Mouse (Mus musculus) B cell, adult 67 days (primary cell): ENCODE data around the gene Apom. TPM values are rescaled to one million over a fixed set of nuclear protein-coding genes. Genes with fewer than 3 reads are reported as not detected.

Source experiments
- total RNA-seq, 2 experiments: library from RNA; stranded (reverse); gene quantifications; 4 replicates each; pipeline ENCODE4 v1.2.4; 2023

The Apom gene
- under 1 TPM; 0.56 to 0.93 TPM for total RNA-seq

DNA sequence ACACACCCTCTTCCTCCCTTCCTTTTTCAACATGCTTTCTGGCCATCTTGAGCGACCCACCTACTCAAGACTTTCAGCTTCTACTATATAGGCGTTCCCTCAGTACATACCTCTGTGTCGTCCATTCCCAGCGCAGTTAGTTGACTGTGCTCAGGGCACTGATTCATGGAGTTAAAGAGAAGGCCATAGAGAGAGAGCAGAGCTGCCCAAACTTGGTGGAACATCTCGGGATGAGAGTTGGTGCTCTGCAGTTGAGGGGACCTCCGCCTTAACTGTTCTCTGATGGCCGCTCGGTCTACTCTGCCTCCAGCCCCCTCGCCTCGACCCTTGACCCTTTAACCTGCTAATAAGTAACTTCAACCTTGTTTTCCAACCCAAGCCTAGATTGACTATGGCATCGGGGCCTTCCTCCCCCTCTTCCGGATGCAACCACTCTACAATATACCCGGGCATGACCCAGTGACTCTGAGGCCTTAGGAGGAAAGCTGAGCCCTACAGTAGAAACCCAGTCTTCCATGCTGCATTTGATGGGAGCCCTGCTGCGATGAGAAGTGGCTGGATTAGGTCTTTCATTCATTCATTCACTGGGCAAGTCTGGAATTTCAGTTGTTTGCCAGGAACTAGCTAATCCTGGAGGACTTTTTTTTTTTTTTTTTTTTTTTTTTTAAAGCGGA lies at the start of gene Apom:
TSS of gene Apom (minus strand) at position 551 of the 674 bp plus-strand sequence.

DNA sequence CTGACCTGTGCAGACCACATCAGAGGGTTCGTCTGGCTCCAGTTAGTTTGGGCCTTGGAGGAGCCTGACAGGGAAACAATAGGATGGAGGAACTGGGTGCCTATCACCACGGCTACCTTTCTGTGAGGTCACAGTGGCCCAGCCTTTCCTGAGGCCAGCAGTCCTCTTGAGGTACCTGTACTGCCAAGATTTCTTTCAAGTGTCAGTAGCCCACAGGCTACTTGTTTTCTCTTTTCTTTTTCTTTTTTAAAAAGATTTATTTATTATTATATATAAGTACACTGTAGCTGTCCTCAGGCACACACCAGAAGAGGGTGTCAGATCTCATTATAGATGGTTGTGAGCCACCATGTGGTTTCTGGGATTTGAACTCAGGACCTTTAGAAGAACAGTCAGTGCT lies 44.1 kb upstream of the Apom start, which contains the start of gene Aif1:
TSS of gene Aif1 (minus strand) at position 101 of the 400 bp plus-strand sequence.

DNA sequence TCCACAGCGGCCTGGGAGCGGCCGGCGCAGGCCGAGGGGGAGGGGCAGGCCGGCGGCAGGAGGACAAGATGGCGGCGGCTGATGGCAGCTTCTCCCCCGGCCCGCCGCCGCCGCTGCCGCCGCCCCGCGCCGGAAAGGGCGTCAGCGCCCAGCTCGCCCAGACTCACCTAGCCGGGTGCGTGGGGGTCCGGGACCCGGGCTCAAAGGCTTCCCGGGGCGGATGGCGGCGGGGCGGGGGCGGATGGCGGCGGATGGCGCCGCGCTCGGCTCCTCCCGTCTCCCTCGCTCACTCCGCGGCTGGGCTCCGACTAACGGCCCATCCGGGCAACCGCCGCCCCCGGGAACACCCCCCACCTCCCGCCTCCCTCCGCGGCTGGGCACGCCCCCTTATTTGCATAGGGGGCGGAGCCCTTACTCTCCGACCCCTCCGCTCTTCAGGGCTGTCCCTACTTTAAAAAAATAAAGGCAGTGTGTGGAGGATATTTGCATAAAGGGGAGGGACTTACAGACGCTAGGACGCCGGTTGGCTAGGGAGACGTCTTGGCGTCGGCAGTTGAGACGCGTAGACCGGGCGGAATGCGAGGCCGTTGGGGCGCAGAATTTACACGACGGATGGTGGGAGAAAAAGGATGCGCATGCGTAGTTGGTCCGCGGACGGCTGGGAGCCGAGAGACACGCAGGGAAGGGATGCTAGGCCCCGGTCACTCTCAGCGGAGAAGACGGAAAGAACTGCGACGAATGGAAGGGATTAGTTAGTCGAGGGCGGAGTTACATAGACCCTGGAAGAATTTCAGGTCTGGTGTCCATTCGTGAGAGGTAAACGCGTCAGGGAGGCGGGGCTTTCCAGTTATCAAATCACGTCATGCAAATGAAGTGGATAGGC lies 33.0 kb upstream of the Apom start, which contains the start of gene Prrc2a:
TSS of gene Prrc2a (minus strand) at position 330 of the 883 bp plus-strand sequence.

DNA sequence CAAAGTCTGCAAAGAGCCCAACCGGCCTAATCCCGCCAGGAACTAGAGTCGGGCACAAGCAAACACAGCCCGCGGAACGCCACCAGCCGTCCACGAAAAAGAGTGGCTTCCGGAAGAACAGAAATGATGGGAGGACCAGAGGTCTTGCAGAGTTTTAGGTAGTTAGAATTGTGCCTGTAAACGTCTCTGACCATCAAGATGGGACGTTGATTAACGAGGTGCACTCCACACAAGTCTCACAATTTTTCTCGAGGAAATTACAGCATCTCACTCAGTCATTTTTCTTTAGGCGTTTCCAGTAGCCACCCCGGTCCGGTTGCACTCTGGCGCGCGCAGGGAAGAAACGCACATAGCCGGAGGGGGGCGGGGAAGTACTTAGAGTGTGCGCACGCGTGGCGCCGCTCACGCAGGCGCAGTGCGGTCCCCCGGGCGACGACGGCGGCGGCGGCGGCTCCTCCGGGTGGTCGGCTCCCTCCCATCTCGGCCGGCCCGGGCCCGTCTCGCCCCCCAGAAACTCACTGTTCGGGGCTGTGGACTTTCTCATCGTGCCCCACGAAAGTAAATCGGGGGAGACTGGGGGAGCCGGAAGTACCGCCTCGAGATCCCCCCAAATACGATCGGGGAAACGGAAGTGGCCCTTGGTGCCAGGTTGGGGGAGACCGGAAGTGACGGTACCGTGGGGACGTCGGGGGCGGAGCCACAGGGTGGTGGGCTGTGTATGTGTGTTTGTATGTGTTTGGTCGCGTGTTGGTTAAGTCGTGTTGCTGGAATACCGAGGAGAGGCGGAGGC lies 3.1 kb upstream of the Apom start, which contains the start of gene Bag6:
TSS of gene Bag6 (plus strand) at position 378 of the 790 bp plus-strand sequence.

DNA sequence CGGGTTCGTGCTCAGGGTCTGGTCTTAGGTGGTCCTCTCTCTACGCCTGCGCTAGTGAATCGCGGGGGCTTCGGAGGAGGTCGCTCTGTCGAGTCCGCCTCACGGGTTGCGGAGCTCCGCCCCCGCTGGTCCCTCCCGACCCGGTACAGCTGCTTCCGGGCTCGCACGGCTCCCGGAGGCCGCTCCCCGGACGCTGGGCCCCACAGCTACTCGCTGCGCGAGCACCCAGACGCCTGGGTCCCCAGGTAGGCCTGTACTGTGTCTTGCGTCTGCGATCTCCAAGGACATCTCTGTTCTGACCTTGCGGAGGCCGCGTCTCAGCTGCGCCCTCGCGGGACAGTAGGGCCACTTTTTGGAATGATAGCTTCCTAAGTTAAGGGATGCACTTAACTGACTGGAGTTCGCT lies 5.6 kb downstream of the Apom start, which contains the start of gene D17H6S53E:
TSS of gene D17H6S53E (plus strand) at position 168 of the 406 bp plus-strand sequence.

DNA sequence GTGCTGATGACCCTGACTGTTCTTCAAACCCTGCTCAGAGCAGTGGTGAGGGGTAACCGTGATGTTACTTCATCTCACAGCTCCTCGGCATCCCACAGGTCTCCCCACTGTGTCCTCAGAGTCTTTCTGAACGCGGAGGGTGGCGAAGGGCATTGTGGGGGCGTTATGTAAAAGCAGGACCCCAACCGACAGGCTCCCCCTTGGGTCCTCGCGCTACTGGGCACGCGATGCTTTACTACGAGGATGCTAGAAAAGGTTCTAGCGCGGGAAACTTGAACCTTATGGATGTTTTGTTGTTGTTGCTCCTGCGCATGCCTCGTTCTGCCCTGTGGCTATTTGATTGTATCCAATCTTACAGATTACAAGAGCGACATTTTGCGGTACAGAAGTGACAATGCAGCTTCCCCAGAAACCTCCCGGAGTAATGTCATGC lies 10.0 kb downstream of the Apom start, which contains the start of gene Csnk2b:
TSS of gene Csnk2b (minus strand) at position 183 of the 433 bp plus-strand sequence.

DNA sequence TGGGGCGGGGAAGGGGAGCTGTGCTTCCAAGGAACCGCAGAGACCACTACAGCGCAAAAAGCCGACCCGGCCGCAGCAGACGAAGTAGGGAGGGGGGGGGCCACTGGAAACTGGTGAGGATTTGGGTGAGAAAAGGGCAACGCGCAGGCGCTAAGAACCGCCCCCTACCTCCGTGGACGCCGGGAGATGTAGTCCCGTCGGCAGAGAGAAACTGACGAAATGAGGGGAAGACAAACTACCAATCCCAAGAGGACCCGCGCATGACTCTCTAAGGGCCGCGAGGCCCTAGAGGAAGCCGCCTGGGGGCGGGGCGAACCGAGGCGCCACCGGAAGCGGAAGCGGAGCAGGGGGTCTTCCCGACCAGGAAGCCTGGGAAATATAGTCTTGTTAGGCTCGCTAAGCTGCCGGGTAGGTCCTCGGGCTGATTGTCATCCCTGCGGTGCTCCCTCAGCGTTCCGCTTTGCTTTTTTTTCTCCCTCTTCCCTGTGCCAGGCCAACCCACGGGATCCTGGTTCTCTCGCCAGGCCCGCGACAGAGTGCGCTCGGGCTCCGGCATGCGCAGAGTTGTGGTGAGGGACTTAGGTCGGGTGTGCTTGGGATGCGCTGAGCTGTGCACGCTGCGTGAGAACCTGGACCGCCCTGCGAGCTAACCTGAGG lies 10.6 kb downstream of the Apom start, which contains the start of gene Gpank1:
TSS of gene Gpank1 (plus strand) at position 313 of the 657 bp plus-strand sequence.

DNA sequence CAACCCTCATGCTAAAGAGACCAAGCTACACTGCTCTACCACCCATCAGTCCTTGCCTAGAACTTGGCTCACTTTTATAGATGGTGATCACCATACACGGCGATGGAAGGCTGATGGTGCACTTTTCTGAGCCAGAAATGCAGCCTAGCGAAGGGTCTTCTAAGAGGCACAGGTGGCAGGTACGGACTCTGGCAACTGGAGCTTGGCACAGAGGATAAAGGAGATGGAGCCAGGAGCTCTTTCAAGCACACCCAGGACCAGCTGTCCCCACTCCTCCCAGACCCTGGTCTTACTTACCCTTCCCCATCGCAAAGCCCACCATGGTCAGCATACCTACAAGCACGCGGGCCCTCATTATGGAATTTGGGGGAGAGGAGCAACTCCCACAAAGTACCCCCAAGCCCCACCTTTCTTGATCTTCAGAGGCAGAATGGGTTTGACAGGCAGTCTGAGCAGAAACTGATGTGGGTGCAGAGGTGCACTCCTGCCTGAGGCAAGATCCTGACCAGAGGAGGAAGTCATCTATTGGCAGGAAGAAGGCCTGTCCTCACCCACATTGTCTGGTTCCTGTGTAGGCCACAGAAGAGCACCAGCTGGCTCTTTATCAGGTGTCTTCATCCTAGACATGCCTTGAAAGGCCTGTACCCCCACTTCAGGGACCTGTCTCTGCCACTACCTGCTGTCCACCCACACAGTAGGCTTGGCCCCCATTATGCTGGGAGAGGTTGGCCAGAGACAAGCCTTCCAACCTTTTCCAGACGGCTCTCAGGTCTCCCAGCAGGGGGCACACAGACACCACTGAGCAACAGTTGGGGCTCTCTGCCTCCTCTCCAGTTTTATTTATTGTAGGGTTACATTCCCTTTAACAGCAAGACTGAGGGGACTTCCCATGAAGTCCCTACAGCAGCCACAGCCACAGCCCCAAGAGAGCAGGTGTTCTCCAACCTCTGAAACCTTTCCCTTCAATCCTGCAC lies 16.5 kb downstream of the Apom start, which contains the start of gene Ly6g5b:
TSS of gene Ly6g5b (minus strand) at position 383 of the 974 bp plus-strand sequence.

DNA sequence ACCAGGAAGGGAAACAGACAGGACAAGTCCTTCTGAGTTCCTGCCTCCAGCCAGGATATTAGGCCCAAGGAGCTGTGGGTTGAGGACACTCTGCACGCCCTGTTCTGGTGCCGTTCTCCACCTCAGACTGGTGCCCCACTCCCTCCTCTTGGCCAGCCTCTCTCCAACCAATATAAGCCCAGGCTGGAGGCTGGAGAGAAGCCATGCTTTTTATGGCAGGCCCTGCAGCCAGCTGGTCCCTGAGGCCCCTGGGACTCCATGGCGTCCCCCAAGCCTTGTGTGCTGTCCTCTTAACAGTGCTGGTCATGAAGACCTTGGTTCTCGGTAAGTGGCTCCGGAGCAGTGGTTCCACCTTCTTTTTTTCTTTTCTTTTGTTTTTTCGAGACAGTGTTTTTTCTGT lies 23.8 kb downstream of the Apom start, which contains the start of gene Ly6g5c:
TSS of gene Ly6g5c (plus strand) at position 183 of the 400 bp plus-strand sequence.

DNA sequence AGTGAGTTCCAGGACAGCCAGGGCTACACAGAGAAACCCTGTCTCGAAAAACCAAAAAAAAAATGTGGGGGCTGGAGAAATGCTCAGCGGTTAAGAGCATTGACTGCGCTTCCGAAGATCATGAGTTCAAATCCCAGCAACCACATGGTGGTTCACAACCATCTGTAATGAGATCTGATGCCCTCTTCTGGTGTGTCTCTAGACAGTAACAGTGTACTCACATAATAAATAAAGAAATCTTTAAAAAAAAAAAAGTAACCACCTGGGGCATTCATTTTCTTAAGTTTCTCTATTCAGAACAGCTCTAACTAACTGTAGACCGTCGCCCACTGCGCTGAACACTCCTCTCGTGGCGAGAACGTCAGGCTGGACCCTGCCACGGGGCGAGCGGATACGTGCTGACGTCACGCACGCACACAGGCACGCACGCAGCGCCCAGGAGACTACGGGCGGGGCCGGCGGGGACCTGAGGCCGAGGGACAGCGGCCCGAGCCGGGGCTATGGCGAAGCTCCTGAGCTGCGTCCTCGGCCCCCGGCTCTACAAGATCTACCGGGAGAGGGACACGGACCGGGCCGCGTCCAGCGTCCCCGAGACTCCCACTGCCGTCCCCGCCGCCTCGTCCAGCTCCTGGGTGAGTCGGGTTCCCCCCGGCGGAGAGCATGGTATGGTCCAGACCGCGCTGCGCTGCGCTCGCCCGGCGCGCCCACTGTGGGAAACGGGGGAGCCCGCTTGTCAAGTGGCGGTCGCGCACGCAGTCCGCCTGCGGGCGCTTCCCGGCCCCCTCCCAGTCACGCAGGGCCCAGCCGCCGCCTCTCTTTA lies 42.8 kb downstream of the Apom start, which contains the start of gene Abhd16a:
TSS of gene Abhd16a (plus strand) at position 439 of the 820 bp plus-strand sequence.

DNA sequence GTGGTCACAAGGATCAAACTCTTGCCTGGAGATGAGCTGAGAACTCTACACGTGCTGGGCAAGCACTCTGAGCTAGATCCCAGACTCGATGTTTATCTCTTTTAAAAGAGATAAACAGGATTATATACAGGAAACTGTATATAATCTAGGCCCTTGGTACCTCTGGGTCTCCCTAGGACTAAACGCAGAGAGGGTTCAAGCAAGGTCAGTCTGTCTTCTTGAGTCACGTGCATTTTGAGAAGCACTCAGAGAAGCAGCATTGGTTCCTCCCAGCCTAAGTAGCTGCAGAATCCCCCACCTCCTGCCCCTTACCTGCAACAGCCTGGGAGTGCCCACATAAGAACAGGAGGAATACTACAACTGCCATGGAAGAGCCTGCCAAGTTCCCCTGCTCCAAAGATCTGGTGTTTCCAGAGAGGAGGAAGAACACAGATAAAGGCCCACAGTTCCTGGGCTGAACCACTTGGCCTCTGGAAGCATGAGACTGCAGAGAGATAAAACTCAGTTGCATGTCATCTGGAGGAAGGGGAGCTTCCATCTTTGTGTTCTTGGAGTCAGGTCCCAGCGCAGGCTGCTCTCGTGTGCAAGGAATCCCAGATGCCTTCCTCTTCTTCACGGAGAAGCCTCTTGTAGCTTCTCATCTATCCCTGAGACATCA lies 46.5 kb downstream of the Apom start, which contains the start of gene Ly6g6f:
TSS of gene Ly6g6f (minus strand) at position 403 of the 658 bp plus-strand sequence.

Other genes with a start within 250 kb of the Apom start
- gene C2, start 233.8 kb downstream of the Apom start, total RNA-seq, result 1 to 10 TPM; 2.4 to 2.6 TPM
- gene Ehmt2, start 233.6 kb downstream of the Apom start, total RNA-seq, result 100 to 1,000 TPM; 169 to 178 TPM
- gene Slc44a4, start 217.6 kb downstream of the Apom start, total RNA-seq, result not detected
- gene Neu1, start 200.8 kb downstream of the Apom start, total RNA-seq, result 10 to 100 TPM; 64.3 to 86.9 TPM
- 100 to 1,000 TPM in 1 of 2 experiments, 1 to 10 TPM in 1; 9.1 to 108 TPM for gene Hspa1b, start 172.8 kb downstream of the Apom start, total RNA-seq
- not detected for gene Gm20481, start 162.1 kb downstream of the Apom start, total RNA-seq
- gene Hspa1a, start 159.9 kb downstream of the Apom start, total RNA-seq, result 10 to 100 TPM in 1 of 2 experiments, 1 to 10 TPM in 1; 3.8 to 37.9 TPM
- gene Hspa1l, start 159.3 kb downstream of the Apom start, total RNA-seq, result not detected
- gene Lsm2, start 150.2 kb downstream of the Apom start, total RNA-seq, result 10 to 100 TPM; 32.1 to 32.7 TPM
- 100 to 1,000 TPM; 290 to 310 TPM for gene Vars, start 131.1 kb downstream of the Apom start, total RNA-seq
- under 1 TPM; 0.50 to 0.75 TPM for gene Vwa7, start 115.5 kb downstream of the Apom start, total RNA-seq
- gene Sapcd1, start 104.0 kb downstream of the Apom start, total RNA-seq, result 1 to 10 TPM; 4.8 to 5.7 TPM
- gene Msh5, start 85.3 kb downstream of the Apom start, total RNA-seq, result 10 to 100 TPM in 1 of 2 experiments, 1 to 10 TPM in 1; 9.7 to 13.8 TPM
- gene Clic1, start 82.1 kb downstream of the Apom start, total RNA-seq, result 100 to 1,000 TPM; 210 to 218 TPM
- 1 to 10 TPM; 3.4 to 5.2 TPM for gene Ddah2, start 73.0 kb downstream of the Apom start, total RNA-seq
- not detected for gene Ly6g6c, start 66.7 kb downstream of the Apom start, total RNA-seq
- not detected for gene Mpig6b, start 65.9 kb downstream of the Apom start, total RNA-seq
- gene Ly6g6e, start 55.1 kb downstream of the Apom start, total RNA-seq, result not detected
- gene Ly6g6d, start 54.0 kb downstream of the Apom start, total RNA-seq, result not detected
- not detected for gene Ly6g6f, start 46.4 kb downstream of the Apom start, total RNA-seq
- gene Abhd16a, start 42.8 kb downstream of the Apom start, total RNA-seq, result 10 to 100 TPM; 71.6 to 74.8 TPM
- gene Ly6g5c, start 23.8 kb downstream of the Apom start, total RNA-seq, result not detected
- gene Ly6g5b, start 16.6 kb downstream of the Apom start, total RNA-seq, result 1 to 10 TPM; 1.5 to 1.7 TPM
- gene Gpank1, start 10.6 kb downstream of the Apom start, total RNA-seq, result 10 to 100 TPM; 31.1 to 34.0 TPM
- gene Csnk2b, start 10.0 kb downstream of the Apom start, total RNA-seq, result 100 to 1,000 TPM; 126 to 147 TPM
- gene D17H6S53E, start 5.7 kb downstream of the Apom start, total RNA-seq, result 10 to 100 TPM; 16.6 to 25.1 TPM
- 100 to 1,000 TPM; 412 to 463 TPM for gene Bag6, start 3.1 kb upstream of the Apom start, total RNA-seq
- gene Prrc2a, start 32.8 kb upstream of the Apom start, total RNA-seq, result 100 to 1,000 TPM; 364 to 379 TPM
- 1 to 10 TPM; 1.7 to 5.1 TPM for gene Aif1, start 44.0 kb upstream of the Apom start, total RNA-seq
- gene Lst1, start 56.4 kb upstream of the Apom start, total RNA-seq, result 10 to 100 TPM; 32.6 to 54.4 TPM
- gene Ltb, start 62.4 kb upstream of the Apom start, total RNA-seq, result 100 to 1,000 TPM; 669 to 686 TPM
- 10 to 100 TPM in 1 of 2 experiments, 1 to 10 TPM in 1; 9.6 to 14.5 TPM for gene Tnf, start 70.0 kb upstream of the Apom start, total RNA-seq
- gene Lta, start 73.3 kb upstream of the Apom start, total RNA-seq, result 10 to 100 TPM; 45.0 to 61.0 TPM
- not detected for gene Gm16181, start 88.8 kb upstream of the Apom start, total RNA-seq
- 1 to 10 TPM; 1.2 to 2.9 TPM for gene Atp6v1g2, start 101.6 kb upstream of the Apom start, total RNA-seq
- 10 to 100 TPM; 11.2 to 16.2 TPM for gene Nfkbil1, start 103.7 kb upstream of the Apom start, total RNA-seq
- 100 to 1,000 TPM; 440 to 473 TPM for gene Ddx39b, start 109.7 kb upstream of the Apom start, total RNA-seq
- 1,000 to 10,000 TPM; 1,708 to 1,769 TPM for gene H2-D1, start 130.7 kb upstream of the Apom start, total RNA-seq
- gene H2-Q1, start 188.4 kb upstream of the Apom start, total RNA-seq, result 10 to 100 TPM in 1 of 2 experiments, 1 to 10 TPM in 1; 9.7 to 10.1 TPM
- 1 to 10 TPM; 8.2 to 8.9 TPM for gene H2-Q2, start 210.2 kb upstream of the Apom start, total RNA-seq
- 100 to 1,000 TPM; 285 to 307 TPM for gene H2-Q4, start 247.6 kb upstream of the Apom start, total RNA-seq